Mouse (Mus musculus) gastrocnemius, postnatal 4 days (tissue): ENCODE results near the gene Dnah12. TPM values are rescaled to one million over a fixed set of nuclear protein-coding genes. Genes with fewer than 3 reads are reported as not detected.
"Not testable (repeated sequence)": the region's sequence is repeated elsewhere in the genome, so short reads cannot be mapped to it uniquely, and the experiment has no call there.

ENCODE experiments used
- DNase-seq, 2 experiments: peaks; one replicate each; pipeline ENCODE4 v3.0.0; 2021 to 2022; ENCODE audit warnings: low spot score in 2 of 2, mixed read lengths in 2 of 2
- total RNA-seq, 2 experiments: library from RNA; stranded (reverse); gene quantifications; 2 replicates each; pipeline ENCODE4 v1.2.3; 2021

Gene Dnah12
- total RNA-seq, 2 experiments from 2014 or later, result 0.15 to 0.16 TPM

- DNase-seq, result not testable (repeated sequence)
Observed at GRCm38 (mm10) chr14:26705246-26705645, 12.2 kb downstream of the Dnah12 start.

GRCm38 (mm10) chr14:26719696-26720095, 26.6 kb downstream of the Dnah12 start:
- DNase-seq, result not testable (repeated sequence)

GRCm38 (mm10) chr14:26724898-26725297, 31.8 kb downstream of the Dnah12 start:
- no peak for DNase-seq

- DNase-seq, result no peak
Observed at GRCm38 (mm10) chr14:26758566-26758965, 65.5 kb downstream of the Dnah12 start.

- no peak for DNase-seq
Observed at GRCm38 (mm10) chr14:26764827-26765226, 71.8 kb downstream of the Dnah12 start.

GRCm38 (mm10) chr14:26768195-26768594, 75.1 kb downstream of the Dnah12 start:
- DNase-seq, result no peak

- DNase-seq, result no peak
Observed at GRCm38 (mm10) chr14:26773536-26773935, 80.5 kb downstream of the Dnah12 start.

GRCm38 (mm10) chr14:26783731-26784130, 90.7 kb downstream of the Dnah12 start:
- DNase-seq, result no peak

GRCm38 (mm10) chr14:26785695-26786094, 92.6 kb downstream of the Dnah12 start:
- no peak for DNase-seq

GRCm38 (mm10) chr14:26794431-26794830, 101.4 kb downstream of the Dnah12 start:
- DNase-seq, result no peak

GRCm38 (mm10) chr14:26798330-26798729, 105.3 kb downstream of the Dnah12 start:
- no peak for DNase-seq

- DNase-seq, result no peak
Observed at GRCm38 (mm10) chr14:26799286-26799685, 106.2 kb downstream of the Dnah12 start.

GRCm38 (mm10) chr14:26805500-26805899, 112.4 kb downstream of the Dnah12 start:
- no peak for DNase-seq

GRCm38 (mm10) chr14:26812734-26813133, 119.7 kb downstream of the Dnah12 start:
- no peak for DNase-seq

GRCm38 (mm10) chr14:26813871-26814270, 120.8 kb downstream of the Dnah12 start:
- no peak for DNase-seq

GRCm38 (mm10) chr14:26814908-26815307, 121.8 kb downstream of the Dnah12 start:
- DNase-seq, result no peak

- DNase-seq, result no peak
Observed at GRCm38 (mm10) chr14:26816785-26817184, 123.7 kb downstream of the Dnah12 start.

- no peak for DNase-seq
Observed at GRCm38 (mm10) chr14:26826020-26826419, 132.9 kb downstream of the Dnah12 start.

- no peak for DNase-seq
Observed at GRCm38 (mm10) chr14:26853053-26853452, 160.0 kb downstream of the Dnah12 start.

GRCm38 (mm10) chr14:26854066-26854465, 161.0 kb downstream of the Dnah12 start:
- DNase-seq, result no peak

- DNase-seq, result no peak
Observed at GRCm38 (mm10) chr14:26858364-26858763, 165.3 kb downstream of the Dnah12 start.

GRCm38 (mm10) chr14:26859024-26859423, 165.9 kb downstream of the Dnah12 start:
- no peak for DNase-seq

GRCm38 (mm10) chr14:26867356-26867755, 174.3 kb downstream of the Dnah12 start:
- no peak for DNase-seq

GRCm38 (mm10) chr14:26868299-26868698, 175.2 kb downstream of the Dnah12 start:
- no peak for DNase-seq
